Mouse (Mus musculus) heart, embryonic 14.5 days (tissue): ENCODE results near the gene Snap91. TPM values are rescaled to one million over a fixed set of nuclear protein-coding genes. Genes with fewer than 3 reads are reported as not detected.

ENCODE experiments used
- ATAC-seq: fragments of 200-750 bp; cut with Nextera tagmentation; 2 replicates; pipeline ENCODE4 v1.8.0; 2017; ENCODE audit warnings: low read depth, moderate TSS enrichment; ENCODE audit not compliant: insufficient number of reproducible peaks, insufficient read depth, low FRiP score
- H3K27ac ChIP-seq, 2 experiments: fragments of 200-500 bp in 1 of 2; fragments of 300-500 bp in 1 of 2; sonication (generic) in 1 of 2; replicated peaks in 1 of 2; 2 replicates each; pipeline ENCODE4 v1.5.1; 2012 to 2014; ENCODE audit warnings: low read depth in 2 of 2, low read length in 2 of 2, control low read depth in 1 of 2, mild to moderate bottlenecking in 1 of 2, mixed read lengths in 1 of 2; ENCODE audit not compliant: control insufficient read depth in 1 of 2, insufficient read depth in 1 of 2
- H3K27me3 ChIP-seq: fragments of 300-500 bp; sonication (generic); 2 replicates; pipeline ENCODE4 v1.6.1; 2014; ENCODE audit warnings: mild to moderate bottlenecking, low read length, control low read depth; ENCODE audit not compliant: control insufficient read depth, insufficient read depth
- H3K36me3 ChIP-seq: fragments of 300-500 bp; sonication (generic); 2 replicates; pipeline ENCODE4 v1.6.1; 2014; ENCODE audit warnings: mild to moderate bottlenecking, control low read depth, low read length, mixed read lengths; ENCODE audit not compliant: control insufficient read depth, insufficient read depth
- H3K4me1 ChIP-seq, 2 experiments: fragments of 200-500 bp in 1 of 2; fragments of 300-500 bp in 1 of 2; sonication (generic) in 1 of 2; 2 replicates each; pipeline ENCODE4 v1.6.1; 2012 to 2014; ENCODE audit warnings: low read length in 2 of 2, control low read depth in 1 of 2, mixed read lengths in 1 of 2; ENCODE audit not compliant: control insufficient read depth in 2 of 2, insufficient read depth in 2 of 2
- H3K4me2 ChIP-seq: fragments of 300-500 bp; sonication (generic); 2 replicates; pipeline ENCODE4 v1.6.1; 2014; ENCODE audit warnings: mild to moderate bottlenecking, low read length
- H3K4me3 ChIP-seq, 2 experiments: fragments of 200-500 bp in 1 of 2; fragments of 300-500 bp in 1 of 2; sonication (generic) in 1 of 2; 2 replicates each; pipeline ENCODE4 v1.5.1; 2012 to 2014; ENCODE audit warnings: low read length in 2 of 2, mild to moderate bottlenecking in 2 of 2, control low read depth in 1 of 2, low read depth in 1 of 2, moderate library complexity in 1 of 2; ENCODE audit not compliant: control insufficient read depth in 1 of 2, insufficient read depth in 1 of 2
- H3K9ac ChIP-seq: fragments of 300-500 bp; sonication (generic); 2 replicates; pipeline ENCODE4 v1.6.1; 2014; ENCODE audit warnings: mild to moderate bottlenecking, low read length
- H3K9me3 ChIP-seq: fragments of 300-500 bp; sonication (generic); 2 replicates; pipeline ENCODE4 v1.6.1; 2016; ENCODE audit warnings: low read length, control low read depth; ENCODE audit not compliant: control insufficient read depth
- WGBS: fragments of 180-500 bp; shearing (Covaris S2); extraction: QIAGEN DNeasy Blood & Tissue Kit; methylation state at CpG from one replicate; pipeline ENCODE4 v1.1.7; 2014; 5-methylcytosine and 5-hydroxymethylcytosine counted together
- polyA plus RNA-seq: library from polyadenylated mRNA; unstranded; fragments of >200 nt; fragmentation: Nextera tagmentation; extraction: Ambion mirVana; gene quantifications from 2 replicates; pipeline ENCODE4 v1.2.1, GENCODE M21; 2014

Gene Snap91
- polyA plus RNA-seq, 1 experiment from 2014 or later: 63.1 TPM

GRCm38 (mm10) chr9:86879216-86880112 is 990 bp downstream of the Snap91 start:
- peak overlapping the region; percentile 84 to 95 for H3K27ac ChIP-seq
- 1% methylated on average over 75 of the region's 75 CpGs for WGBS

DNA sequence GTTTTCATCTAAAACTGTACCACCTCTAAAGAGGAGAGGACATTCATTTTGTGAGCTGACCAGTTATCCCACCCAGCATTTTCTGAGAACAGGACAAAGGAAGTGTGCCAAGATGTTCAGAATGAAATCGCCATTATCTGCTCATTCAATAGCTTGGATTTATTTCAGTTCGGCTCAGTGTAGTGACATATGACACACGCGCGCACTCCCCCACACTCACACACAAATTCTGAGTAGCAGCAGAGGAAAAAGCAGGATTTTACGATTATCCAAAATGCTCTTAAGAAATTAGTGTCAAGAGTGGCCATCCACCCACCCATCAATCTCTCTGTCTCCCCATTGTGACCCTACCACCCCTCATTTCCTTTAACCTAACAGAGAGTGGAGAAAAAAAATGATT is 1.7 kb downstream of the Snap91 start:
- peak overlapping the region; percentile 91 for H3K9ac ChIP-seq
- no peaks in the 10 kb centered on the region for H3K9me3 ChIP-seq
- peak overlapping the region in 1 of 2 experiments; percentile 95; a peak in 1 of 4 replicates for H3K27ac ChIP-seq
- no peak for ATAC-seq
- peaks cover 0 to 16% of the 10 kb centered on the region in 2 experiments; a peak in 1 of 4 replicates for H3K4me1 ChIP-seq
- peak overlapping the region; percentile 78 for H3K4me2 ChIP-seq
- H3K4me3 ChIP-seq: peak overlapping the region; percentile 76 to 86; a peak in 3 of 4 replicates
- peaks cover 6% of the 10 kb centered on the region; the same call in 1 of the 2 replicates for H3K36me3 ChIP-seq
- 61% methylated on average over 6 of the region's 6 CpGs for WGBS
- peaks cover 18% of the 10 kb centered on the region for H3K27me3 ChIP-seq

More at GRCm38 (mm10) chr9:86879216-86880112, 990 bp downstream of the Snap91 start:
- H3K4me2 ChIP-seq: peak overlapping the region; percentile 78
- H3K4me1 ChIP-seq: peaks cover 0 to 15% of the 10 kb centered on the region in 2 experiments; a peak in 1 of 4 replicates
- H3K9me3 ChIP-seq: no peaks in the 10 kb centered on the region
- H3K27me3 ChIP-seq: peaks cover 18% of the 10 kb centered on the region
- peak; percentile 58 for ATAC-seq
- peak overlapping the region; percentile 91 for H3K9ac ChIP-seq
- 0 out of 2 replicates have a peak, but pooled peaks cover 5% of the 10 kb centered on the region for H3K36me3 ChIP-seq
- H3K4me3 ChIP-seq: peak overlapping the region; percentile 76 to 86

DNA sequence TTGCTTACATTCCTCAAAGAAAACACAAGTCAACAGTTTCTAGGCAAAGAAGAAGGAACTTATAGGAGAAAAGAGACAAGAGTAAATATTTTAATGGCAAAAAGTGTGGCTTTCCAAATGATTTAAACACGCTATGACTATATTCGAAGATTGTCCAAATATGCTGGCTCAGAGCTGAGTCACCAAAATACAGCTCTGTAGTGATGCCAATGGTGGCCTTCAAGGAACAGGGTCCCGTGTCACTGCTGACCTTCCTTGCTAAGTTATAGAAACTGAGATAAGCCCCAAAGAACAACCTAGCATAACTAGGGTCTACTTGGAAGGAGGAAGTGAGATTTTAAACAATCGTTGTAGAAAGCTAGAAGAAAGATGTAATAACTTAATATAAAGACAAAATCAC is 6.8 kb downstream of the Snap91 start:
- Histone ChIP-seq H3K27ac (no peak overlapping the region), H3K4me2 (no peak overlapping the region), H3K36me3 (peaks cover 18% of the 10 kb centered on the region; the same call in 1 of the 2 replicates), H3K4me1 (peaks cover 4 to 28% of the 10 kb centered on the region in 2 experiments; a peak in 3 of 4 replicates), H3K9me3 (no peaks in the 10 kb centered on the region), H3K9ac (no peak overlapping the region), H3K27me3 (peaks cover 12% of the 10 kb centered on the region; the same call in 1 of the 2 replicates), H3K4me3 (no peak overlapping the region)
- WGBS: 75% methylated on average over 4 of the region's 4 CpGs
- ATAC-seq: no peak

GRCm38 (mm10) chr9:86869586-86870338 is 10.7 kb downstream of the Snap91 start:
- Histone ChIP-seq H3K27ac (peak overlapping the region in 1 of 2 experiments; percentile 21; a peak in 1 of 4 replicates), H3K36me3 (peaks cover 13% of the 10 kb centered on the region; the same call in 1 of the 2 replicates), H3K4me3 (no peak overlapping the region), H3K9me3 (no peaks in the 10 kb centered on the region), H3K4me1 (peaks cover 6 to 18% of the 10 kb centered on the region in 2 experiments; a peak in 3 of 4 replicates), H3K9ac (no peak overlapping the region), H3K27me3 (no peaks in the 10 kb centered on the region), H3K4me2 (no peak overlapping the region)
- 41% methylated on average over 11 of the region's 11 CpGs for WGBS
- no peak for ATAC-seq

- Histone ChIP-seq H3K9me3 (no peaks in the 10 kb centered on the region), H3K4me2 (no peak overlapping the region), H3K27me3 (no peaks in the 10 kb centered on the region), H3K4me3 (no peak overlapping the region), H3K27ac (peak overlapping the region in 1 of 2 experiments; percentile 31; a peak in 1 of 4 replicates), H3K36me3 (no peaks in the 10 kb centered on the region), H3K4me1 (peaks cover 10 to 12% of the 10 kb centered on the region in 2 experiments), H3K9ac (no peak overlapping the region)
- no peak for ATAC-seq
- WGBS: 67% methylated on average over 4 of the region's 4 CpGs
These were observed 22.4 kb downstream of the Snap91 start for GRCm38 (mm10) chr9:86858101-86858500.

GRCm38 (mm10) chr9:86857626-86858025 is 22.8 kb downstream of the Snap91 start:
- Histone ChIP-seq H3K4me2 (no peak overlapping the region), H3K4me3 (no peak overlapping the region), H3K36me3 (no peaks in the 10 kb centered on the region), H3K9ac (no peak overlapping the region), H3K27me3 (no peaks in the 10 kb centered on the region), H3K4me1 (peaks cover 10 to 12% of the 10 kb centered on the region in 2 experiments), H3K27ac (0 out of 4 replicates have a peak overlapping the region, but pooled peaks of 1 of the 2 experiments have one; percentile 31), H3K9me3 (no peaks in the 10 kb centered on the region)
- no peak for ATAC-seq
- 90% methylated on average over 2 of the region's 2 CpGs for WGBS

GRCm38 (mm10) chr9:86852861-86853260 is 27.6 kb downstream of the Snap91 start:
- Histone ChIP-seq H3K27me3 (no peaks in the 10 kb centered on the region), H3K4me2 (no peak overlapping the region), H3K4me1 (peaks cover 4 to 30% of the 10 kb centered on the region in 2 experiments), H3K9ac (no peak overlapping the region), H3K27ac (no peak overlapping the region), H3K36me3 (no peaks in the 10 kb centered on the region), H3K4me3 (no peak overlapping the region), H3K9me3 (no peaks in the 10 kb centered on the region)
- 91% methylated on average over 3 of the region's 3 CpGs for WGBS
- ATAC-seq: no peak
